8 mouse cellular contexts compared by ENCODE assay signal in the genomic region with DNA sequence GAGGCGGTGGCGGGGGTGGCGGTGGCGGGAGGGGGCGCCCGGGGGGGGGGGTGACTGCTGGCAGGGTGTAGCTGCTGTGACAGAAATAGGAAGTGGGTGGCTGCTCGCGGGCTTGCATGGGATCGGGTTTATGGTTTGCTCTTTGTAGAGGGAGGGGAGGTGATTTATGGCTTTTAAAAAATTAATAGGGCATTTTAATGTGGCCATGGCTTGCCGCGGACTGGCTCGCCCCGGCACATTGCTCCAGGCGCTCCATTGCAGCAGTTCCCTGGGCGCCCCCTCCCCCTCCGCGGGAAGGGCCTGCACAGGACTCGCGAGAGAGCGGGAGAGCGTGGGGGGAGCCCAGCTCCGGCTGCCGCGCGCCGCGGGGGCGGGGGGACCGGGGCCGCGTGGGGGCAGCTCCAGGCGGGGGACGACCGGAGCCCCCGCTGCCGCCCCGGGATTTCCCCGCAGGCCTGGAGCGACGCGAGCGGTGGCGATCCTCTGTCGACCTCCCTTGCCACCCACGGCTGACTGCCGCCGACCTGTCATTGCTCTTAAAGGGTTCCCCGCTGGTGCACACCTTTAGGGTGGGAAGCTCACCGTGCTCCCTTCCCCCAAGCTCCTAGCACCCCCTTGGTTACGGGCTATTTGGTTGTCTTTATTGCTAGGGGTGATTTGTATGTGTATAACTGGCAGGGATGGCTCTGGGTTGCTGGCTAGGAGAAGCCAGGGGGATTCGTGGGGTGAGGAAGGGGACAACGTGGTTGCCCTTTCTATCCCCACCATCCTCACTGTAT. TPM values are rescaled to one million over a fixed set of nuclear protein-coding genes. Genes with fewer than 3 reads are reported as not detected.
DNase-seq lines count a peak whose midpoint lies in the region; ATAC-seq and TF ChIP-seq lines count a peak whose summit lies in the region.

No protein-coding gene starts in this region.

- peak; percentile 84 for DNase-seq in neural tube, embryonic 11.5 days (ENCODE audit: low spot score)
- DNase-seq in neural tube, embryonic 10.5 days (ENCODE audit: extremely low spot score, low spot score), result no peak
- DNase-seq in embryonic facial prominence, embryonic 11.5 days (ENCODE audit: low spot score), result peak; percentile 74
- peak; percentile 18 for DNase-seq in liver, adult 2 months (ENCODE audit: extremely low read depth, low read depth, low spot score)

- H3ac ChIP-seq in myocyte (ENCODE audit: control insufficient read depth, insufficient read length), result peak overlapping the region; percentile 84

- no peak for TF ChIP-seq POLR2A in liver, adult 2 months (IDR thresholded peaks at IDR 0.05; ENCODE audit: extremely low read depth, insufficient read depth, low read length)
- peak; percentile 22 for TF ChIP-seq POLR2A in myocyte (IDR thresholded peaks at IDR 0.05; ENCODE audit: insufficient read length, low read depth)

- TF ChIP-seq CTCF in liver, adult 2 months (IDR thresholded peaks at IDR 0.05; ENCODE audit: low read depth, low read length), result no peak

- peak; percentile 56 for ATAC-seq in neural tube, embryonic 11.5 days (ENCODE audit: insufficient read depth, low FRiP score, low TSS enrichment)
- no peak for ATAC-seq in embryonic facial prominence, embryonic 11.5 days (replicated peaks; ENCODE audit: insufficient number of reproducible peaks, low FRiP score, low TSS enrichment, low read depth)
- ATAC-seq in heart, embryonic 11.5 days (replicated peaks; ENCODE audit: insufficient number of reproducible peaks, low FRiP score, low TSS enrichment), result peak; percentile 11; the same call in 1 of the 2 replicates
- peak; percentile 40 for ATAC-seq in kidney, embryonic 15.5 days (replicated peaks; ENCODE audit: low FRiP score)
- ATAC-seq in stomach, embryonic 14.5 days (ENCODE audit: insufficient number of reproducible peaks, insufficient read depth, low FRiP score, low read depth), result 0 out of 2 replicates have a peak, but pooled peaks have one; percentile 8

- peak overlapping the region; percentile 86 for H3K9ac ChIP-seq in neural tube, embryonic 11.5 days (ENCODE audit: low read length)
- H3K9ac ChIP-seq in embryonic facial prominence, embryonic 11.5 days (replicated peaks; ENCODE audit: low read length), result peak overlapping the region; percentile 82
- peak overlapping the region; percentile 88 for H3K9ac ChIP-seq in heart, embryonic 11.5 days (ENCODE audit: low read depth, low read length)
- peak overlapping the region; percentile 62 for H3K9ac ChIP-seq in kidney, embryonic 15.5 days
- peak overlapping the region; percentile 91 for H3K9ac ChIP-seq in liver, adult 2 months (ENCODE audit: low read depth, low read length)
- peak overlapping the region; percentile 69 for H3K9ac ChIP-seq in stomach, embryonic 14.5 days (replicated peaks; ENCODE audit: low read depth, low read length)

- H3K36me3 ChIP-seq in neural tube, embryonic 11.5 days (ENCODE audit: control insufficient read depth, insufficient read depth, low read length), result no peaks in the 10 kb centered on the region
- no peaks in the 10 kb centered on the region for H3K36me3 ChIP-seq in embryonic facial prominence, embryonic 11.5 days (replicated peaks; ENCODE audit: control insufficient read depth, insufficient read depth, low read depth, low read length)
- H3K36me3 ChIP-seq in heart, embryonic 11.5 days (ENCODE audit: control insufficient read depth, insufficient read depth, low read length), result no peaks in the 10 kb centered on the region
- no peaks in the 10 kb centered on the region for H3K36me3 ChIP-seq in kidney, embryonic 15.5 days
- no peaks in the 10 kb centered on the region for H3K36me3 ChIP-seq in liver, adult 2 months (ENCODE audit: control insufficient read depth, insufficient read depth, low read length)
- no peaks in the 10 kb centered on the region for H3K36me3 ChIP-seq in myocyte (ENCODE audit: control insufficient read depth, insufficient read depth)
- H3K36me3 ChIP-seq in stomach, embryonic 14.5 days (ENCODE audit: control insufficient read depth, insufficient read depth, low read length), result no peaks in the 10 kb centered on the region

- WGBS in neural tube, embryonic 11.5 days, result under 1% methylated on average over 43 of the region's 52 CpGs
- under 1% methylated on average over 35 of the region's 52 CpGs for WGBS in embryonic facial prominence, embryonic 11.5 days
- WGBS in heart, embryonic 11.5 days (ENCODE audit: insufficient replicate concordance), result under 1% methylated on average over 35 of the region's 52 CpGs
- WGBS in kidney, embryonic 15.5 days, result under 1% methylated on average over 45 of the region's 52 CpGs
- under 1% methylated on average over 50 of the region's 52 CpGs for WGBS in liver, adult 2 months
- under 1% methylated on average over 51 of the region's 52 CpGs for WGBS in stomach, embryonic 14.5 days

- no peaks in the 10 kb centered on the region for H3K9me3 ChIP-seq in neural tube, embryonic 11.5 days (ENCODE audit: control insufficient read depth, low read length)
- H3K9me3 ChIP-seq in embryonic facial prominence, embryonic 11.5 days (replicated peaks; ENCODE audit: control insufficient read depth, low read length), result no peaks in the 10 kb centered on the region
- H3K9me3 ChIP-seq in heart, embryonic 11.5 days (replicated peaks; ENCODE audit: control insufficient read depth, low read length), result no peaks in the 10 kb centered on the region
- no peaks in the 10 kb centered on the region for H3K9me3 ChIP-seq in kidney, embryonic 15.5 days (replicated peaks)
- no peaks in the 10 kb centered on the region for H3K9me3 ChIP-seq in stomach, embryonic 14.5 days (ENCODE audit: control insufficient read depth, low read depth, low read length)

- peak overlapping the region; percentile 94 for H3K27ac ChIP-seq in neural tube, embryonic 11.5 days (ENCODE audit: low read depth, low read length)
- H3K27ac ChIP-seq in embryonic facial prominence, embryonic 11.5 days (replicated peaks; ENCODE audit: low read depth, low read length), result peak overlapping the region; percentile 82
- H3K27ac ChIP-seq in heart, embryonic 11.5 days (ENCODE audit: low read depth, low read length), result peak overlapping the region; percentile 94
- H3K27ac ChIP-seq in kidney, embryonic 15.5 days, result peak overlapping the region; percentile 96
- H3K27ac ChIP-seq in liver, adult 2 months (replicated peaks; ENCODE audit: insufficient read depth, low read depth, low read length), result peak overlapping the region; percentile 55
- H3K27ac ChIP-seq in stomach, embryonic 14.5 days (ENCODE audit: low read length), result peak overlapping the region; percentile 91

- no peaks in the 10 kb centered on the region for H3K4me1 ChIP-seq in neural tube, embryonic 11.5 days (ENCODE audit: control insufficient read depth, insufficient read depth, low read length)
- no peaks in the 10 kb centered on the region for H3K4me1 ChIP-seq in embryonic facial prominence, embryonic 11.5 days (ENCODE audit: control insufficient read depth, insufficient read depth, low read length)
- peaks cover 10% of the 10 kb centered on the region for H3K4me1 ChIP-seq in heart, embryonic 11.5 days (ENCODE audit: control insufficient read depth, insufficient read depth, low read length)
- H3K4me1 ChIP-seq in kidney, embryonic 15.5 days, result peaks cover 33% of the 10 kb centered on the region
- H3K4me1 ChIP-seq in liver, adult 2 months (ENCODE audit: control insufficient read depth, insufficient read depth, low read length), result peaks cover 19% of the 10 kb centered on the region
- 0 out of 2 replicates have a peak, but pooled peaks cover 3% of the 10 kb centered on the region for H3K4me1 ChIP-seq in stomach, embryonic 14.5 days (ENCODE audit: control insufficient read depth, insufficient read depth, low read length)

- peaks cover 9% of the 10 kb centered on the region; the same call in 1 of the 2 replicates for H3K79me2 ChIP-seq in liver, adult 2 months (ENCODE audit: control insufficient read depth, insufficient read depth, low read length)
- H3K79me2 ChIP-seq in myocyte (ENCODE audit: control insufficient read depth, insufficient read depth), result peaks cover 49% of the 10 kb centered on the region

- H3K4me2 ChIP-seq in neural tube, embryonic 11.5 days (ENCODE audit: low read depth), result peak overlapping the region; percentile 72
- H3K4me2 ChIP-seq in embryonic facial prominence, embryonic 11.5 days (ENCODE audit: low read depth, low read length), result peak overlapping the region; percentile 81
- H3K4me2 ChIP-seq in heart, embryonic 11.5 days, result peak overlapping the region; percentile 66
- peak overlapping the region; percentile 77 for H3K4me2 ChIP-seq in kidney, embryonic 15.5 days
- H3K4me2 ChIP-seq in myocyte (ENCODE audit: low read depth), result peak overlapping the region; percentile 71
- peak overlapping the region; percentile 71 for H3K4me2 ChIP-seq in stomach, embryonic 14.5 days (replicated peaks; ENCODE audit: low read depth, low read length)

- peak overlapping the region; percentile 86 for H3K4me3 ChIP-seq in neural tube, embryonic 11.5 days (ENCODE audit: low read depth, low read length)
- peak overlapping the region; percentile 90 for H3K4me3 ChIP-seq in embryonic facial prominence, embryonic 11.5 days (ENCODE audit: low read depth, low read length)
- H3K4me3 ChIP-seq in heart, embryonic 11.5 days (ENCODE audit: low read depth, low read length), result peak overlapping the region; percentile 88
- peak overlapping the region; percentile 97 for H3K4me3 ChIP-seq in kidney, embryonic 15.5 days (replicated peaks)
- peak overlapping the region; percentile 84 for H3K4me3 ChIP-seq in liver, adult 2 months (ENCODE audit: insufficient read depth, low read depth, low read length)
- peak overlapping the region; percentile 73 for H3K4me3 ChIP-seq in myocyte
- H3K4me3 ChIP-seq in stomach, embryonic 14.5 days (ENCODE audit: low read depth, low read length), result peak overlapping the region; percentile 79

- no peaks in the 10 kb centered on the region for H3K27me3 ChIP-seq in neural tube, embryonic 11.5 days (ENCODE audit: control insufficient read depth, insufficient read depth, low read length)
- no peaks in the 10 kb centered on the region for H3K27me3 ChIP-seq in embryonic facial prominence, embryonic 11.5 days (ENCODE audit: control insufficient read depth, insufficient read depth, low read length)
- no peaks in the 10 kb centered on the region for H3K27me3 ChIP-seq in heart, embryonic 11.5 days (ENCODE audit: control insufficient read depth, insufficient read depth, low read length)
- H3K27me3 ChIP-seq in kidney, embryonic 15.5 days, result no peaks in the 10 kb centered on the region
- H3K27me3 ChIP-seq in liver, adult 2 months (ENCODE audit: control insufficient read depth, insufficient read depth, low read length), result no peaks in the 10 kb centered on the region
- H3K27me3 ChIP-seq in myocyte (ENCODE audit: control insufficient read depth, insufficient read depth, insufficient read length), result no peaks in the 10 kb centered on the region
- no peaks in the 10 kb centered on the region for H3K27me3 ChIP-seq in stomach, embryonic 14.5 days (ENCODE audit: control insufficient read depth, insufficient read depth, low read length)

RNA-seq across cellular contexts. Expression of gene Ppp3ca, which starts 1.4 kb away (rescaled TPM):
- polyA plus RNA-seq in neural tube, embryonic 11.5 days (2014; fragmentation: Nextera tagmentation; extraction: Ambion mirVana), result 69.8 and 72.4 TPM in 2 replicates
- 57.4 and 58.6 TPM in 2 replicates for polyA plus RNA-seq in embryonic facial prominence, embryonic 11.5 days (2014; fragmentation: Nextera tagmentation; extraction: Ambion mirVana)
- polyA plus RNA-seq in heart, embryonic 11.5 days (2014; fragmentation: Nextera tagmentation; extraction: Ambion mirVana), result 52.2 and 54.9 TPM in 2 replicates
- 63.0 and 64.0 TPM in 2 replicates for polyA plus RNA-seq in kidney, embryonic 15.5 days (2015; fragmentation: Nextera tagmentation; extraction: Ambion mirVana)
- total RNA-seq in liver, adult 2 months (2014; rRNA removed), result 21.7 and 23.0 TPM in 2 replicates
- polyA plus RNA-seq in liver, adult 2 months (2012; rRNA removed), result 9.0 and 9.8 TPM in 2 replicates
- 34.0 TPM for polyA plus RNA-seq in myocyte (2012; fragmentation: generic; extraction: Trizol)
- 56.8 and 63.0 TPM in 2 replicates for polyA plus RNA-seq in stomach, embryonic 14.5 days (2014; fragmentation: Nextera tagmentation; extraction: Ambion mirVana)
